Mouse (Mus musculus): ENCODE measurements around the gene Ccl27a.
"Not testable (repeated sequence)": the region's sequence is repeated elsewhere in the genome, so short reads cannot be mapped to it uniquely, and the experiment has no call there.

Gene Ccl27a

DNA sequence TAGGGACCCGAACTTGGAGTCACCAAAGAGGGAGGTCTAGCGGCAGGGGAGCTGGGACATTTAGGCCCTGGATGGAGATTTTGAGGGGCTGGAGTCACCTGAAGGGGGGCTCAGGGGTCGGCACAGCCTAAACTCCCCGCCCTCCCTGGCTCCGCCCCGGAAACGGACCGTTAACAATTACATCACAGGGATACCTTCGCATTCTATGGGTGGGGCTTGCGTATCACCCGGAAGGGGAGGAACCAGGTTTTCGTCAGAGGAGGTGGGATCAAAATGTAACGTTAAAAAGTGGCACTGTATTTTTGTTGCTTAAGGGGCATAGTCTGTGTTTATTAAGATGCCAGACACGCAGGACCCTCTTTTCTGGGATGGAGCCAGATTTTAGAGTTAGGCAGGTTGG, at the start of gene Ccl27a:
Gene Ccl27a, minus strand, starts transcription at position 246 of the 400 bp plus-strand sequence.
- in situ Hi-C loops (cut with MseI, MboI): not testable (repeated sequence)

DNA sequence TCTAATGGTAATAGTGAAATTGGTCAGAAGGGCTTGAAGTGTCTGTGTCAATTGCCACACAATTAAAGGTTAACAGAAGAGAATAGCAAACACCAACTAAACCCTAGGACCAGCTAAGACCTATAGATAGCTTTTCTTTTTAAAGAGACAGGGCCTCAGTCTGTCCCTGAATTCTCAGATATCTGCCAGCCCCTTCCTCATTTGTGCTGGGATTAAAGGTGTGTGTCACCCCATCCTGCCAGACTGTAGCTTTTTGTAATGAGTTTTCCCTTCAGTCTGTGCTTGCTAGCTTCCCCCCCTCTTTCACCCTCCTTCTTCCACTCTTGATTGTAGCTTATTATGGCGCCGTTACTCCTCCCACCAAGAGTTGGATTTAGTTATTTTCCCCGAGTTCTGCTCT, 9.2 kb upstream of the Ccl27a start:
- in situ Hi-C loops (cut with MseI, MboI): not testable (repeated sequence)

DNA sequence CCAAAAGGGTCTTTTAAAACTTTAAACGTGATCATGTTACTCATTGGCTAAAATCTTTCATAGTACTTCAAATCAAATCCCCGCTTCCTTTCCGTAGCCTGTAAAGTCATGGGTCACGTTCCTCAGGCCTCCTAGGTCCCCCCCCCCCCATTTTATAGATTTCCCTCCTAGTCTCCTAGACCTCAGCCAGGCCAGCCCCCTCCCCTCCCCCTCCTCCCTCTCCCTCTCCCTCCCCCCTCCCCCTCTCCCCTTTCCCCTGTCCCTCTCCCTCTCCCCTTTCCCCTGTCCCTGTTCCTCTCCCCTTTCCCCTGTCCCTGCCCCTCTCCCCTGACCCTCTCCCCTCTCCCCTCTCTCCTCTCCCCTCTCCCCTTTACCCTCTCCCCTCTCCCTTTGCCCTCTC, 8.7 kb upstream of the Ccl27a start:
- in situ Hi-C loops (cut with MseI, MboI): not testable (repeated sequence)

DNA sequence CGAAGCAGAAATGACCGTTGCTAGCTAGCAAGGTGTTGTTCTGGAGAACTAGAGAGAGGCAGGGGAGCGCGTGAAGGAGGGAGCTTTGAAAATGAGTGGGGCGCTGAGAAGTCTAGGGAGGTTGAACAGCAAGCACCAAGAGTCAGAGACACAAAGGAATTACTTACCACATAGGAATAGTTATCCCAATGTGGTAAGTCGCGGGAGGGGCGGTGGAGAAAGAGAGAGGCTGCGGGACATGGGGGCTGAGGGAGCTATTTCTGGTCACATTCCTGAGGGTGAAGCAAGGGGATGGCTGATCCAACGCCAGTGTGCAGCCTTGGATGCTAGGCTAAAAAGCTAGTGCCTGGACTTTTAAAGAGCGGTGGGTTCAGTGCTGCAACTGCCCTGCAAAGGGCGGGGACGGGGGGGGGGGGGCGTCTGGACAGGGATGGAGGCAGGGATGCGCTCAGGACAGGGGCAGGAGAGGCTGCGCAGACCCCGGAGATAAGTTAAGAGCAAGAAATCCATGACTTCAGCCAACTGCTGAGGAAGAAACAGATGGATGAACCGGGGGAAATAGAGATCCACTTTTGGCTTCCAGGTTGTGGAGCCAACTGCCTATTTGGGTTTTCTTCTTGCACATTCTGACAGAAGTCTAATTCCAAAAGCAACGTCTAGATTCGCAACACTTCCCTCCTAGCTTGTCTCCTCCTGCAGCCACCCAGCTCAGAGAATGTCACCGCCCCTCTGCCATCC, 7.9 kb upstream of the Ccl27a start:
- in situ Hi-C loops (cut with MseI, MboI): not testable (repeated sequence)

DNA sequence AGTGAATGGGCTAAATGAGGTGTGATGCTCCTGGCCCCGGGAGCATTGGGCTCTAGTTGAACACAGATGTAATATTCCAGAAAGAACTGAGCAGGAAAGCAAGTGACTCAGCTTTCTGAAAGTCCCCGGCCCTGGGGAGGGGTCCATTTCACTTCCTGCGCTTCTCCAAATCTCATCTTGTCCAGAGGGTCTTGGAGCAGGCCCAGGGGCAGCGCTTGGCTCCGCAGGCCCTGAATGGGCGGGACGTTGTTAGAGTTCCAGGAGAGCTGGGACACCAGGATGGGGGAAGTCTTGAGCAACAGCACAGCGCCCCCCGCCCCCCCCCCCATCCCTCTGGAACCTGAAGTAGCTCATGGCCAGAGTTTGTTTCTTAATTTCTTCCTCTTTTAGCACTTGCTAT, 7.2 kb upstream of the Ccl27a start:
- in situ Hi-C loops (cut with MseI, MboI): not testable (repeated sequence)

DNA sequence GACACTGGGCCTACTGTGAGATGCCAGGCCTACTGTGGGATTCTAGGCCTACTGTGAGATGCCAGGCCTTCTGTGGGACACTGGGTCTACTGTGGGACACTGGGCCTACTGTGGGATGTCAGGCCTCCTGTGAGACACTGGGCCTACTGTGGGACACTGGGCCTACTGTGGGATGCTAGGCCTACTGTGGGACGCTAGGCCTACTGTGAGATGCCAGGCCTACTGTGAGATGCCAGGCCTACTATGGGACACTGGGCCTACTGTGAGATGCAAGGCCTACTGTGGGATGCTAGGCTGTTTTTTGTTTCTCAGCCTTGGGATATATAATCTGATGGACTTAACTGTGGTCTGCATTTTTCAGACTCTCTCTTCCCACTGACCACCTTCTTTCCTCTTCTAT, 1.8 kb upstream of the Ccl27a start:
- in situ Hi-C loops (cut with MseI, MboI): not testable (repeated sequence)

DNA sequence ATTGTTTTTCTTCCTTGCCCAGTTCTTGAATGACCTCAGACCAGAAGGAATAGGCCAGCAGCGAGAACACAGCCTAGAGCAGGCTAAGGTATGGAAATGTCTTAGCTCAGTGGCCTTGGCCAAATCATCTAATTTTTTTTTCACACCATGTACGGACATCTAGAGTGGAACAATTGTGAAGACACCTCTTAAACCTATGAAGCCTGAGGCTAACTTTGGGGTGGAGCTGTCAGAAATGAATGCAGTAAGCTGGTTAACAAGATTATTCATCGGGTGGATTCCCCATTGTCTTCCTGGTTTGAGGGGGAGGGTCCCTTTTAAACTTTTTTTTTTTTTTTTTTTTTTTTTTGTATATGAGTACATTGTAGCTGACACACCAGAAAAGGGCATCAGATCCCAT, 459 bp upstream of the Ccl27a start:
- in situ Hi-C loops (cut with MseI, MboI): not testable (repeated sequence)

DNA sequence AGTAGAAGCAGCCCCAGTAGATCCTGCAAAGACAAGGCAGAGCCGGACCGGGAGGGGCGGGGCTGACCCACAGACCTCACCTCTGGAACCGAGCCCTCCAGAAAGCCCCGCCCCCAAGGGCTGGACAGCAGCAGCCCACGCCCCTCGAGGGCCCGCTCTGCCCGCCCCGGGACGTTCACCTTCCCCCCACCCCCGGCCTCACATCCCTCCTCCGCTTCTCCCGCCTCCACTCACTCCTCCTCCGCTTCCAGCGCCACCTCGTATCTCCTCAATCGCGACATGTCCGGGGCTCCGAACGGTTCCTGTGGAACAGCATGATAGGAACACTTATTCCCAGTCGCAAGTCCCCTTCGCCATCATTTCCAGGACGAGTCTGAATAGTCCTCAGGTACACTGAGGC, 545 bp downstream of the Ccl27a start:
- in situ Hi-C loops (cut with MseI, MboI): not testable (repeated sequence)

DNA sequence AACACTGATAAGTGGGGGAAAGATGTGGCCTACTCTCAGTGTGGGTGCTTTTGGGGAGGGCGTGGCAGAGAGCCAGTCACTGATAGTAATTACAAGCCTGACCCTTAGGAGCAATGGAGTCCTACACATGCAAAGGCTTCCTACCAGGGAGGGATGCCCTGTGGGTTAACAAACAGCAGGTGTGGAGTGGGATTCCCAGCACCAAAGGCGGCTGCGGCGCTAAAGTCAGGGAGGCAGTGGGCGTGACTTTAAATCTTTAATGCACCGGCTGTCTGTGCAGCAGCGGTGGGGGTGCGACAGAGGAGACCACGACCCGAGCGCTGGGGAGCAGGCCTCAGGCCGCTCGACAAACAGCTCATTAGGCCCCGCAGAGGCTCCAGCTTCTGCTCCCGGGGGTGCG, 1.1 kb downstream of the Ccl27a start:
- in situ Hi-C loops (cut with MseI, MboI): not testable (repeated sequence)

DNA sequence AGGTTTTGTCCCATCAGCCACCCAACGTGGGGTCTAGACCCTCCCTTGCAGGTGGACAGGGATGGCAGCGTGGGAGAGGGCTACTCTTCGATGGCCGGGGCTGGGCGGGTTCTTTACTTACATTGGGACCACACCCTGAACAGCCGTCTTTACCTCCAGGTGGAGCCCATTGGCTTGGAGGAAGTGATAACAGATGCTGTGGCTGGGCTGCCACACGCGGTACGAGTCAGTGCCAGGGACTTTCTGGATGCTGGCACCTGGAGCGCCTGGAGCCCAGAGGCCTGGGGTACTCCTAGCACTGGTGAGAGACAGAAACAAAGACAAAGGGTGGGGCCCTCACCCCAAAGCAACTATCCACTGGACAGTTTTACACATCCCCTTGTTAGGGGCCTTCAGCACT, 6.7 kb downstream of the Ccl27a start:
- in situ Hi-C loops (cut with MseI, MboI): not testable (repeated sequence)

DNA sequence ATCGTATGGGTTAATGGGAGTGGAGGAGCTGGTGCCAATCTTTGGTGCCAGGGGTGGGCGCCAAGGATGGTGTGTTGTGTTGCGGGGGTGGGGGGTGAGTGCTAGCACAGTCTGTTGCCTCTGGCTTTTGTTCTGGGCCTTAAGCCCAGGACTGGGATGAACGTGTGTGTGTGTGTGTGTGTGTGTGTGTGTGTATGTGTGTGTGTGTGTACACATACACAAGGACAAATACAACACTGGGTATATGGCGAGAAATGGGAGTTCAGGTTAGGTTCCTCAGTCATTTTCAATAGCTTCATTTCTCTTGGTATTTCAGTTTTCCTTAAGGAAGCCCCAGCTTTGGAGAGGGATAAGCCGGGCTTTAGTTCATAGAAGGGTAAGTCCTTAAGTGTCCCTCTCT, 10.9 kb downstream of the Ccl27a start:
- in situ Hi-C loops (cut with MseI, MboI): not testable (repeated sequence)

DNA sequence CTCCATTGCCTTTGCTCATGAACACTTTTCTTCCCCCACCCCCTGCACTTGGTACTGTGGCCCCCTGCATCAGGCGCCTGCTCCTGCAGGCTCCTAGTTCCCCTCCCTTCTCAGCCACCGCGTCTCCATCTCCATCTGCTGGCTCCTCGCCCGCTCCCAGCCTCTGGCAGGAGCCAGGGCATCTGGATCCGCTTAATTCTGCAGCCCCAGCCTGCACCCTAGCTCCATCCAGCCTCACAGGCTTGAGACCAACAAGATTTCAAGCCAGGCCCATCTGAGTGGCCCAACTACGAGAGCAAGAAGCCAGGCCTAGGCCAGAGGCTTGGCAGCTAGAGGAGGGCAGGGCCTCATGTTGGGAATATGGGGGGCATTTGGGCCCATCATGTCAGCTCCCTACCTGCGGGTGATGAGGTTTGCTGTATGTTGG, 11.3 kb downstream of the Ccl27a start:
- in situ Hi-C loops (cut with MseI, MboI): not testable (repeated sequence)

DNA sequence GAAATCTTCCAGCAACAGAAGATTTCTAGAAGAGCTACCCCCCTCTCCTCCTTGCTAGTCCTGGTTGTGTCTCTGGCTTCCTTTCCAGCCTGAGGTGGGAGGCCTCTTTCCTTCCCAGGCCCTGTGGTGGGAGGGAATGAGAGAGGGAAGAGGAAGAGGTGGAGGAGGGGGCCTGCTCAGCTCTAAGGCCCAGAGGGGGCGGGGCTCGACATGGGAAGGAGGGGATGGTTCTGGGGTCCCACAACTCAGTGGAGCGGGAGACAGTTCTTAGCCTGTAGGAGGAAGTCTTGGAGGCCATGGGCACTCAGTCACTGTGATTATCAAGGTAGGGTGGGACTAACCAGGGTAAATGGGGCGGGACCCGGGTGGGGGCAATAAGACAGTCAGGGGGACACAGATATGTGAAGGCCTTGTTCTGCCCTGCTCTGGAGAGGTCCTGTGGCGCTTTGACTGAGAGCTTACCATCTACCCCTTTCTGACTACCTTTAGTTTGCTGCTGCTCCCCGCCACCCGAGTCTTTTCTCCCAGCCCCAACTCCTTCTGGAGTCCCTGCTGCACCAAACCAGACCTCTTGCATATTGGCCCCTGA, 11.9 kb downstream of the Ccl27a start:
- in situ Hi-C loops (cut with MseI, MboI): no loop called here

DNA sequence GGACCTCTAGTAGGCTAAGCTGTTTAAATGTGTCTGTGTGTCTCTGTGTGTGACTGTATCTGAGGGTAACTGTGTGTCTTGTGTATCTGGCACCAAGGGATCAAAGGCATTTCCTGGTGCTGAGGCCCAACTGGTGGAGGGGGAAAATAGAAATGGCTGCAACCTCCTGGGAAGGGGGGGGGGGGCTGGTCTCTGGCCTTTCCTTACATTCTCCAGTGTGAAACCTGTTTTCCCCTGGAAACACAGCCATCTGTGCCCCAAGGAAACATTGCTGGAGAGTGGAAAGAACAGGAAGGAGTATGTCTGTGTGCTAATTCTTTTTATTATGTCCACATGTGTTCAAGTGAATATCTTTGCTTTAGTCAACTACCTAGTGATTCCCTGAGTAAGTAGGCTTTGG, 12.4 kb downstream of the Ccl27a start:
- in situ Hi-C loops (cut with MseI, MboI): no loop called here

DNA sequence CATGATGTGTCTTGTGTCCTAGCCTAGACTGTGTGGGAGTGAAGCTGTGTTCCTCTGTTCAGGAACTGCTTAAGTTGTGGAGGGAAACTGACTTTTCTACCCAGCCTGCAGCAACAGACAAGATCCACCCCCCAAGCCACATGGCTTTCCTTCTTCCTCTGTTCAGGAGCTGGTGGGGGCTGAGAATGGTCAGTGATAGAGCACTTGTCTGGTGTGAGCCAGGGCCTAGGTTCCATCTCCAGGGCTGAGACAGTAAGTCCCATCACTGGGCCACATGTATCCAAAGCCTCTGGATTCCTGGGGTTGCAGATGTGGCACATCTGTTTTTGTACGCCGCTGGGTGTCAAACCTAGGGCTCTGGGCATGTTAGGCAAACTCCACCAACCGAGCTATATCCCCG, 13.1 kb downstream of the Ccl27a start:
- in situ Hi-C loops (cut with MseI, MboI): no loop called here

DNA sequence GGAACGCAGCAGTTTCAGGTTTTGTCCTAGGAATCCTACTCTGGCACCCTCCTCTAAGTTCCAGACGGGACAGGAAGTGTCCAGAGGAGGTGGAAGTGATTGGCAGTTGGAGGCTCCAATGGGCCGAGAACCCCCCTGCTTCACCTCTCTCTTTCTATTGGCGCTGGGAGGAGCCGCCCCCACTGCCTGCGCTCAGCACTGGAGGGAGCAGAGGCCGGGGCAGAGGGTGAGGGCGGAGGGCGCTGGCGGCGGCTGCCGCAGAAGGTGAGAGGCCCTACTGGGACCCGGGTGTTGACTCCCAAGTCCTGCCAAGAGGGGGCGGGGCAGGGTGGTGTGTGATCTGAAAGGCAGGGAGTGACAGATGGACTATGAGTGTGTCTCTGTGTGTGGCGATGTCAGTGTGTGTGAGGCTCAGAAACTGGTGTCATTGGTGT, 13.7 kb downstream of the Ccl27a start:
- in situ Hi-C loops (cut with MseI, MboI): no loop called here

DNA sequence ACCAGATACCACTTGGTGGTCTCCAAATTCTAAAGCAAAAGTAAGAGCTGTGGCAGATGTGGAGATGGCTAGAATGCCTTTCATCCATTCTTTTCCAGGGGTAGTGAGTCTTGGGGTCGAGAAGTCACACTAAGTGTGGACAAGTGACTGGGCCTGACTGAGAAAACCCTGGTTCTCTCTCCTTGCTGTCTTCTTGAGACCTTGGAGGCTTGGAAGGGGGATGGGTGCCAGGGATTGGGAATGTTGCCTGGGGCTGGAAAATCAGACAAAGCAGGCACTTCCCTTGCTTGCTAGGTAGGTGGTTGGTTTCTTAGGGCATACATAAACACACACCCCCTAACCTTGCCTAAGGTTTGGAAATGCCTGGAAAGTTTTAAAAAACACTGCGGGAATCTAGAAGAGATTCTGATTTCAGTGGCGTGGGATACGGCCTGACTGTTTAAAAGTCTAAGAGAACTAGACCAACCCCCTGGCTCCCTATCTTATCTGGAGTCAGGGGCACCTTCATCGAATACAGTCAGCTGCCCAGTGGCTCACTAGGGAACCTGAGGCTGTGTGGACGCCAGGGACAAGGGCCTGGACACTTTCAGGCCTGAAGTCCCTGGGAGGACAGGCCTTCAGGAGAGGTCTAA, 14.3 kb downstream of the Ccl27a start:
- in situ Hi-C loops (cut with MseI, MboI): no loop called here

DNA sequence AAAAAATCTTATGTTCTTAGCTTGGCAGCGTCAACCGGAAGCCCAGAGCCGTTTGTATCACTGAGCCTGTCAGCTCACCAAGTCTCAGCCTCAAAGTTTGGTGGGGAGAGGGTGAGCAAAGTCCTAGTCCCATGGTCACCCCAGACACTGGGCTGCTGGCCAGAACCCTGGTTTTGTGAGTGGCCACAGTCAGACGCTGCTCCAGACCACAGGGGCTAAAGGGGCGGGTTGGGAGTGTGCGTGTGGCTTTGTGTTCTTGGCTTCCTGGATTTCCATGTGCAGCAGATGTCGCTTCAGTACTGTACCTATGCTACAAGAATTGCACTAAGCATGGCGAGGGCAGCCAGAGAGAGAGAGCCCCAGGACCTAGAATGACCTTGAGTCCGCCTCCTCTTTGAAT, 14.8 kb downstream of the Ccl27a start:
- in situ Hi-C loops (cut with MseI, MboI): no loop called here

DNA sequence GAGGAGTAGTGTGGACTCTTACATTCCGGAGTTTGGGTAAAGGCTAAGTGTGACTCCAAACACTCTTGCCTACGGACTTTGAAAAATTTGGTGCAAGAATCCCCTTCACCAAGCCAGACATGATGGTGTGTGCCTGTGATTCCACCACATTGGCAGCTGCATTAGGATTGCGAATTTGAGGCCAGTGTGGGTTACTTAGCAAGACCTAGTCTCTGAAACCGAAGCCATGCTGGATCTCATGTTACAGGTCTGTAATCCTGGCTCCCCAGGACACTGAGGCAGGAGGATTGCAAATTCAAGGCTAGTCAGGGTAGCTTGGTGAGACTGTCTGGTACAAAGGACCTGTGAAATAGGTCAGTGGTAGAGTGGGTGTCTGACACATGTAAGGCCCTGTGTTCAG, 15.3 kb downstream of the Ccl27a start:
- in situ Hi-C loops (cut with MseI, MboI): no loop called here

DNA sequence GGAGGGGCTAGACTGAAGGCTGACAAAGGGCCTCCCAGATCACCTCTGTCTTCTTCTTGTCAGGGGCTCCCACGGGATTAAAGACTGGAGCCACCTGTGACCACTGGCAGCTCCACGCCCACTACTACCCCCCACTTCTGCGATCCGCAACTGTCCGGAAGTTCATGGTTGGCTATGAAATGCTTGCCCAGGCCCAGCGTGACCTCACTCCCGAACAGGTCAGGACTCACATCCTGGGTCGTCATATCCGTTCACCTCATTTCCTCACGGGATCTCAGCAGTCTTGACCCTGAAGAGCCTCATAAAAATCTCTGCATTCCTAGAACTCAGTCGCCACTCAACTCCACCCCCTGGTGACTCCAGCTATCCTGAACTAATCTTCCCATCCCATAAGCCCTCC, 16.0 kb downstream of the Ccl27a start:
- in situ Hi-C loops (cut with MseI, MboI): no loop called here

DNA sequence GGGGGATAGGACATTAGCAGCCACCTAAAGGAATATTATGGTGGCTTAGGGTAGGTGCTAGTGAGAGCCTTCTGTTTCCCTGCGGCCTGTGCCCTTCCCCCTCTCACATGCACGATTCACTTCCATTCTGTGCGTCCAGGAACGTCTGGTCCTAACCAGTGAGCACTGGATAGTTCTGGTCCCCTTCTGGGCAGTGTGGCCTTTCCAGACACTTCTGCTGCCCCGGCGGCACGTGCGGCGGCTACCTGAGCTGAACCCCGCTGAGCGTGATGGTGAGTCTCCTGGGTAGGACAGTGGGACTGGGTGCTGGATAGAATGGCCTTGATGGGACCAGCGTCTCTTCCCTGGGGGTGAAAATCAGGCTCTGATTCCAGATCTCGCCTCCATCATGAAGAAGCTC, 16.7 kb downstream of the Ccl27a start:
- in situ Hi-C loops (cut with MseI, MboI): no loop called here

DNA sequence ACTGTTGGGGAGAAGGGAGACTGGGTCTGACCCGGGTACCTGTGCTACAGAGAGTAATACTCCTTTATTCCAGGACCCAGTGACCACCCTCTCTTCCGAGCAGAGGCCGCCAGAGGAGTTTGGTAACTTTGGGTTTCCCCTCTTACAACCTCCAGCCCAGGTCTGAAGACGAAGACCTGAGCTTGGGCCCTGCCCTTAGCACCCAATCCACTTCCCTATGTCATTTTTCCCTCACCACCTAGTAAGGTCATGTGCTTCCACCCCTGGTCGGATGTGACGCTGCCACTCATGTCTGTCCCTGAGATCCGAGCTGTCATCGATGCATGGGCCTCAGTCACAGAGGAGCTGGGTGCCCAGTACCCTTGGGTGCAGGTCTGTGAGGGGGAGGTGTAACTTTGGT, 17.6 kb downstream of the Ccl27a start:
- in situ Hi-C loops (cut with MseI, MboI): no loop called here
